Mouse (Mus musculus): ENCODE measurements around the gene Mfsd14a. TPM values are rescaled to one million over a fixed set of nuclear protein-coding genes. Genes with fewer than 3 reads are reported as not detected.
"Not testable (repeated sequence)": the region's sequence is repeated elsewhere in the genome, so short reads cannot be mapped to it uniquely, and the experiment has no call there.

Mfsd14a gene
- polyA plus RNA-seq (2012; ENCODE audit: insufficient read depth, insufficient read length, missing spikeins): 20.5 and 29.8 TPM in 2 replicates

DNA sequence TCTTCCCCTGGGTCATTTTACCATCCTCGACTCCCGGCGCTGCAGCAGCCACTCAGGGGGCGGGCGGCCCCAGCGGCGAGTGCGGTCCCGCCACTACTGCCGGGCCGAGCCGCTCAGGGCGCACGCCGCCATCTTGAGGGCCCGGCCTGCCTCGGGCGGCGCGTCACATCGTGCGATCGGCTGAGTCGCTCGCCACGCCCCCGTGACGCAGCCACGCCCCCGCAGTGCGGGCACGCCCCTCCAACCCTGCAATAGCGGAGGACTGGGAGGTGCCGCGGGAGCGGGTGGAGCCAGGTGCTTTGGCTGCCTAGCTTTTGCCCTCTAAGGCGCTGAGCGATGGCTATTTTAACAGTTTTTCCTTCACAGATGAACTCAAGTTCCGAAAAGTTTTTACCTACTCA, at the start of gene Mfsd14a:
TSS of gene Mfsd14a (minus strand) at position 215 of the 401 bp plus-strand sequence.
- Histone ChIP-seq H3K4me1 (ENCODE audit: control insufficient read depth, insufficient read depth, insufficient read length, low read length) (peaks cover 13% of the 10 kb centered on the region), H3K4me3 (ENCODE audit: insufficient read depth, low read depth, low read length) (peak within 1 kb of the TSS; percentile 93), H3K27ac (replicated peaks; ENCODE audit: low read depth, low read length) (peak within 1 kb of the TSS; percentile 89)

DNA sequence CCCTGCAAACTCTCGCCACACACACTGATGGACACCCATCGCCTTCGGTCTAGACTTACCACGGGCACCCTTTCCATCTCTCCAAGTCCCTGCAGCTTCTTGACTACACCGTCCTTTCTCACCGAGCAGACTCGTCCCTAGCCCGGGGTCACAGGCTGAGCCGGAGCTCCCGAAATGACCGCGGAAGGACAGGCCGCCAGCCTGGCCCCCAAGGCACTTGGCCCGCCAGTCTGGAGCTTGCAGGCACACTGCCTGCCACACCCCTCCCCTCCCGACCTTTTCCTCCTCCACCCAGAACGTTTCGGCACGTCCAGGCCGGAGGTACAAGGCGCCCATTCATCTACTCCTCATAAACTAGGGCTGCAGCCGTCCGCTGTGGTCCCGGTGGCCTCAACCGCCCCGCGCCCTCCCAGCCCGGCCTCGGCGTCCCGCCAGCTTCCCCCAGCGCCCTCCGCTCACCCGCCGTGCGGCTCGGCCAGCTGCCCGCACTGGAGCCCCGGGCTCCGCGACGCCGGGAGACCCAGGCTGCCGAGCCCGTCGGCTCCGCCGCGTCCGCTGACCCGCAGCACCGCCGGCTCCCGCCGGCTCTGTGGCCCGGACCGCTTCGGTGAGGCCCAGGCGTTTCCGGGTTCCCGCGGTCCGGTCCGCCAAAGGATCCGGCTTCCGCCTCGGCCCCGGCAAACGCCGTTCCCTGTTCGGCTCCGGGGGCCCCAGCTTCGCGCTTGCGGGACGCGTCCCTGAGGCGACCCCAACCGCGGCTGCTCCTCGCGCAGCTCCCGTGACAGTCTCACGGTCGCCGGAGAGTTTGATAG, 49.4 kb upstream of the Mfsd14a start:
- peak overlapping the region; percentile 97 for H3K27ac ChIP-seq (replicated peaks; ENCODE audit: low read depth, low read length)
- peaks cover 10% of the 10 kb centered on the region; the same call in 1 of the 2 replicates for H3K4me1 ChIP-seq (ENCODE audit: control insufficient read depth, insufficient read depth, insufficient read length, low read length)
- peak overlapping the region; percentile 97 for H3K4me3 ChIP-seq (ENCODE audit: insufficient read depth, low read depth, low read length)

DNA sequence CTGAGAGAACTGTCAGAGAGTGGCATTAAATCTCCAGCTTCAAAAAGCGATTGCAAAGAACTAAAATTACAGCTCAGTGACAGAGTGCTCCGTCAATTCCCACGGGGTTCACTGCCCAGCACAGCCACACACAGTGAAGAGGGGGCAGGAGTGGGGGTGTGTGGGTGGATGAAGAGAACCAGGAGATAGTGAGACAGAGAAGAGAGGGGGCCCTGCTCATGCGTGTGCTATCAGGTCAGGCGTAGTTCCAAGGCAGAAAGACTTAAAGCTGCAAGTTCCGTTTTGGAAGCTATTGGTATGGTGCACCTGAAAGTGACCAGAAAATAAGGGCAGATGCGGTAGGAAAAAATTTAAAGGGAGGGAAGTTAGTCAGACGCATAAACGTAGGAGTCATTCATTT, 48.5 kb upstream of the Mfsd14a start:
- Histone ChIP-seq H3K4me3 (ENCODE audit: insufficient read depth, low read depth, low read length) (peak overlapping the region; percentile 52), H3K4me1 (ENCODE audit: control insufficient read depth, insufficient read depth, insufficient read length, low read length) (peaks cover 6% of the 10 kb centered on the region; the same call in 1 of the 2 replicates), H3K27ac (replicated peaks; ENCODE audit: low read depth, low read length) (no peak overlapping the region)

DNA sequence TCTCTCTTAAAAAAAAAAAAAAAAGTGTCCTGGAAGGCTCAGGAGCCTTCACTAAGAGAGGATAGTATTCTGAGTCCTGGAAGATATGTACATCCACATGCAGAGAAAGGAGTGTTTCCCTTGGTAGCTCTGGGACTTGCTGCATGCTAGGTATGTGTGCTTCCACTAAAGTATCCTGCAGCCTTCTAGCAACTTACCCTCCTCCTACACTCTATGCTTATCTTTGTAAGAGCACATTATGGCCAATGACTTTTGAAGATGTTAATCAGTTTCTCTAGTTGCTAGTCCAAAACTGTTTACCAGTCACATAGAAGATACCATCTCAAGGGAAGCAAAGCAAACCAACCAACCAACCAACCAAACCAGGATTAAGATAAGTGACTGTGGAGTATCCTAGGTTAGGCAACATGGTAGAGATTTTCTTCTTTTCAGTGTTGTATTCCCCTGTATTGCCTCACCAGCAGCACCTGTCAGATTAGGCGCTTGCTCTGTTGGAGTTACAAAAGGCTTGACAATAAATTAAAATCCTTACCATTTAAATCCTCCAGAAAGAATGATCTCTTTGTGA, 43.2 kb upstream of the Mfsd14a start:
- H3K27ac ChIP-seq (replicated peaks; ENCODE audit: low read depth, low read length): no peak overlapping the region
- H3K4me1 ChIP-seq (ENCODE audit: control insufficient read depth, insufficient read depth, insufficient read length, low read length): peaks cover 2% of the 10 kb centered on the region; the same call in 1 of the 2 replicates
- no peak overlapping the region for H3K4me3 ChIP-seq (ENCODE audit: insufficient read depth, low read depth, low read length)

DNA sequence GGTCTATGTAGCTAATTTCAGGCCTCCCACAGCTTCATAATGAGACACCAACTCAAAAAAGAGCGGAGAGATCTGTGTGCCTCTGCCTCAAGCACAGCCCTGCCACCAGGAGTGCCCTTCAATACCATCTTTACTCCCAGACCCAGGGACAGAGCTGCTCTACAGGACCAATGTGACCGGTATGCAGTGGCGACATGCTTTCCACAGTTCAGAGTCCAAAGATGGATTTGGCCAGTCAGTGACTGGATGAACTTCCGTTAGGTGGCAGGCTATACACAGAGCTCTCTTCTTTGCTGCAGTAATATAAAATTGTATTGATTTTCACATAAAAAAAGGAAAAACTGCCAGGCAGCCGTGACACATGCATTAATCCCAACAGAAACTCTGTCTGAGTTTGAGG, 41.4 kb upstream of the Mfsd14a start:
- Histone ChIP-seq H3K4me3 (ENCODE audit: insufficient read depth, low read depth, low read length) (no peak overlapping the region), H3K4me1 (ENCODE audit: control insufficient read depth, insufficient read depth, insufficient read length, low read length) (no peaks in the 10 kb centered on the region), H3K27ac (replicated peaks; ENCODE audit: low read depth, low read length) (no peak overlapping the region)

DNA sequence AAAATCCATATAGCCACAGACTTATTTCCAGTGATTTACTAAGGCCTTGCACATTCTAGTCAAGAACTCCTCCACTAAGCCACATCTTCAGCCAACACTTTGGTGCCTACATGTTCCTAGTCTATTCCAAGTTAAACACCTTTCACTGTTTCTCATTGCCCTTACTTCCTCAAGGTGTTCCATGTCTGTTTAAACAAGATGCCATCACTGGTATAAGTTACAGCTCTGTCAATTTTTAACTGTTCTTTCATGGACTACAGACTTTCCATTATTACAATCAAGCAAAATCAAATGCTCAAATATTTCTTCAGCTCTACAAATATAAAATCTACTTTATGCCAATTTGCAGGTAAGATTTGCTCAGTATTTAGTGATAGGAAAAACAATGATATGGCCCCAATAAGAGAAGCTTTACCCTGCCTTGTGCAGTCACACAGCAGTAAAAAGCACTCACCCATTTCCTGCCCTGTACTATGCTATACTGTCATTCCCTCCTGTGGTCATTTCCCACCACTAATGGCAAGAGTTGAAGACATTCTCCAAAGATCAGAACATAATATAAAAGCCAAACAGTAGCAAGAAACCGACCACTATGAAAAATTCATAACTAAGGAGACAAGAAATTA, 40.3 kb upstream of the Mfsd14a start:
- Histone ChIP-seq H3K27ac (replicated peaks; ENCODE audit: low read depth, low read length) (no peak overlapping the region), H3K4me3 (ENCODE audit: insufficient read depth, low read depth, low read length) (no peak overlapping the region), H3K4me1 (ENCODE audit: control insufficient read depth, insufficient read depth, insufficient read length, low read length) (no peaks in the 10 kb centered on the region)

DNA sequence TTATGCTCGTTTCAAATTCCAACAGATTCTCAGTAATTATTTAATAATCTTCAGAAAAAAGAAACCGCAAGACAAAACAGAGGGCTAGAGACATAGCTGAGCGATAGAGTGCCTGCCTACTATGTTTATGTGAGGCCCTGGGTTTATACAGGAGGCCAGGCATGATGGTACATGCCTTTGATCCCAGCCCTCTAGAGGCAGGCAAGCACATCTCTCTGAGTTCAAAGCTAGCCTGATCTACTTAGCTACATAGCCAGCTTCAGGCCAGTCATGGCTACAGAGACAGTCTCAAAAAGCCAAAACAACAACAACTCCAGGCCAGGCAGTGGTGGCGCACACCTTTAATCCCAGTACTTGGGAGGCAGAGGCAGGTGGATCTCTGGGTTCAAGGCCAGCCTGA, 39.1 kb upstream of the Mfsd14a start:
- Histone ChIP-seq H3K27ac (replicated peaks; ENCODE audit: low read depth, low read length) (no peak overlapping the region), H3K4me1 (ENCODE audit: control insufficient read depth, insufficient read depth, insufficient read length, low read length) (no peaks in the 10 kb centered on the region), H3K4me3 (ENCODE audit: insufficient read depth, low read depth, low read length) (no peak overlapping the region)

DNA sequence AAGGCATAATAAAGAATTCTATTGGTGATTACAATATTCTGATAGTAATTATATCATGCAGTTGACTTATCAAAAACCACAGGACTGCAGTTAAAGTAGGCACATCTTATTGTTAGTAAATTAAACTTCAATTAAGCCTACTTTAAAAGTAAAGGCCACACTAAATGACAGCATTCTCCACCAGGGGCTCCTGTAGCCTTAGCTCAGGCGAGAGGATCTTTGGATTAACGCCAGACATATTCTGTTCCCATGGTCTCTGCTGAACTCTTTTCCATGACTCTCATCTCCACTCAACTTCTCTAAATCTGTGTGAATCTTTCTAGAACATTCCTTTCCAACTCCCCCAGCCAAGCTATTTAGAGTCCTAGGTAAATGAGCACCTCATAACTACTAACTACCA, 36.3 kb upstream of the Mfsd14a start:
- H3K4me1 ChIP-seq (ENCODE audit: control insufficient read depth, insufficient read depth, insufficient read length, low read length): no peaks in the 10 kb centered on the region
- H3K4me3 ChIP-seq (ENCODE audit: insufficient read depth, low read depth, low read length): no peak overlapping the region
- no peak overlapping the region for H3K27ac ChIP-seq (replicated peaks; ENCODE audit: low read depth, low read length)

DNA sequence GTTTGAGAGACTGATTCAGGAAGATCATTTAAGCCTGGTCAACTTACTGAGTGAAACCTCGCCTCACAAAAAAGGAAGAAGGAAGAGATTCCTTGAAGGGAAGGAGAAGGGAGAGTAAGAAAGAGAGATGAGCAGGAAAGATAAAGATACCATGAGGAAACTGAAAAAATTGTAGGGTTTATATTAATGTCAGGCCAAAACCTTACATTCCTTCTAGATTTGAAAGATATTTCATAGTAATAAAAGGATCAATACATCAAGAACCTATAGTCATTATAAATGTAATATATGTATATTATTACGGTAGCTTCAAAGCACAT, 33.1 kb upstream of the Mfsd14a start:
- no peak overlapping the region for H3K27ac ChIP-seq (replicated peaks; ENCODE audit: low read depth, low read length)
- no peaks in the 10 kb centered on the region for H3K4me1 ChIP-seq (ENCODE audit: control insufficient read depth, insufficient read depth, insufficient read length, low read length)
- H3K4me3 ChIP-seq (ENCODE audit: insufficient read depth, low read depth, low read length): no peak overlapping the region

DNA sequence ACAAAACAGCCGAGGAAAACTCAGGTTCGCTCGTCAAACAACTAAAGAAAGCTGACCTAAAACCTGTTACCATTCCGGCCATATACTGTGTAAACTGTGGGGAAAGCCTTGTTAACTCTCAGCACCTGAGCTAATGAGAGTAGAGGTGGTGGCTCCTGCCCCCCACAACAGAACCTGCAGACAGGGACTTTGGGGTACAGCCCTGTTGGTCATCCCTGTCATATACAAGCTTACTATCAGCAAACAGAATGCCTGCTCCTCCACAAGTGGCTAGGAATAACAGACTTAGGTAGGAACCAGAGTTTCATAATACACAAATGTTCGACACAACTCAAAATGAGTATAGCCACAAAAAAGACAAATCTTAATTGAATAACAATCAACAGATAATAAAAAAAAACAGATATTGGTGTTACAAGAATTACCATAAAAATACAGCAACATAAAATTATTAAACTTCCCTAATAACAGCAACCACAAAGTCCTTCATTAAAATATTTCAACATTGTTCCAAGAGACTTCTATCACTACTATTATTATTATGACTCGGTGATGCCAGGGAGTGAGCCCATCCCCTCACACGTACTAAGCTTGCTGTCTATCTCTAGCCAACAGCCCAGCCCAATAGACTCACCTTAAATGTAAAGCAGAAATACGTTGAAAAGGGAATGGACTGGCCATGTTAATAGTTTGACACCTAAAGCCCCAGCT, 32.6 kb upstream of the Mfsd14a start:
- Histone ChIP-seq H3K4me1 (ENCODE audit: control insufficient read depth, insufficient read depth, insufficient read length, low read length) (no peaks in the 10 kb centered on the region), H3K27ac (replicated peaks; ENCODE audit: low read depth, low read length) (no peak overlapping the region), H3K4me3 (ENCODE audit: insufficient read depth, low read depth, low read length) (no peak overlapping the region)

DNA sequence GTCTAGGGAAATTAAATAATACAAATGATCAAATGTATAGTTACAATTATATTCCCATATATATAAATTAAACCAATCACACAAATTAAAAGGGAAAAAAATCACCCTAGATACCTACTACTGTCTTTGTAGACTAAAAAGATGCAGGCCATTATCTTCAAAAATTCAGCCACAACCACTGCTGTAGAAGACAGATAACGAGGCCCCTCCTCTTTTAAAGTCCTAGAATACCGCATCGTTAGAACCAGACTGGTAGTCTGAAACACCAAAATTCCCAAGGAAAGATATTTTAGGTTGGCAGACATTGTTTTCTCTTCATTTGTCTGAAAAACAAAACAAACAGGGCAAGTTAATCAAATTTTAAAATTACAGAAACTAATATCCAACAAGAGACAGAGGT, 31.8 kb upstream of the Mfsd14a start:
- no peak overlapping the region for H3K4me3 ChIP-seq (ENCODE audit: insufficient read depth, low read depth, low read length)
- H3K27ac ChIP-seq (replicated peaks; ENCODE audit: low read depth, low read length): no peak overlapping the region
- H3K4me1 ChIP-seq (ENCODE audit: control insufficient read depth, insufficient read depth, insufficient read length, low read length): no peaks in the 10 kb centered on the region

DNA sequence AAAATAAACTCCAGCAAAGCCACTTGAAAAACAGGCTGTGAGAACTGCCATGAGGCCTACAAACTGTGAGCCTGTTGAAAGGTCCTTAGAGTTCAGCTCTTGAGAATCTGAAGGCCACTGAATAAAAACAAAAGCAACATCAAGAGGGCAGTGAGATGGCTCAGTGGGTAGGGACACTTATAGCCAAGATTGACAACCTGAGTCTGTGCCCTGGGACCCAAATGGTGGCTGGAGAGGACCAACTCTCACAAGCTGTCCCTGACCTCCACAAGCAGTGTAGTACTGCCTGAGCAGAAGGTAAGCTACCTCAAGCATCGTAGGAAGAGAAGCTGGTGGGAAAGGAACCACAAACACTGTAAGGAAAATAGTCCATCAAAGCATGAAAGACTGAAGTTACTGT, 18.7 kb upstream of the Mfsd14a start, which contains the start of gene Gm43191:
TSS of gene Gm43191 (minus strand) at position 101 of the 400 bp plus-strand sequence.
- Histone ChIP-seq H3K27ac (replicated peaks; ENCODE audit: low read depth, low read length) (no peak within 1 kb of the TSS), H3K4me1 (ENCODE audit: control insufficient read depth, insufficient read depth, insufficient read length, low read length) (no peaks in the 10 kb centered on the region), H3K4me3 (ENCODE audit: insufficient read depth, low read depth, low read length) (no peak within 1 kb of the TSS)

DNA sequence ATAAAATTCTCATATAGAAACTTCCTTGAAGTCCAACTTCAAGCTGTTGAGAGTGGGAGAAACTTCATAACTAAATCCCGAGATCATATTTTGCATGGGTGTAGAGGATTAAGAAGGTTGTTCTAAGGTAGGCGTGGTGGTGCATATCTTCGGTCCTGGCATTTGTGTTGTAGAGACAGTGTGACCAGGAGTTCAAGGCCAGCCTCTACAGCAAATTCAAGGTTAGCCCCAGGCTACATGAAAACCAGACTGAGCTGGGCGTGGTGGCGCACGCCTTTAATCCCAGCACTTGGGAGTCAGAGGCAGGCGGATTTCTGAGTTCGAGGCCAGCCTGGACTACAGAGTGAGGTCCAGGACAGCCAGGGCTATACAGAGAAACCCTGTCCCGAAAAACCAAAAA, 1.8 kb upstream of the Mfsd14a start:
- H3K4me1 ChIP-seq (ENCODE audit: control insufficient read depth, insufficient read depth, insufficient read length, low read length); H3K27ac ChIP-seq (replicated peaks; ENCODE audit: low read depth, low read length); H3K4me3 ChIP-seq (ENCODE audit: insufficient read depth, low read depth, low read length): not testable (repeated sequence)

DNA sequence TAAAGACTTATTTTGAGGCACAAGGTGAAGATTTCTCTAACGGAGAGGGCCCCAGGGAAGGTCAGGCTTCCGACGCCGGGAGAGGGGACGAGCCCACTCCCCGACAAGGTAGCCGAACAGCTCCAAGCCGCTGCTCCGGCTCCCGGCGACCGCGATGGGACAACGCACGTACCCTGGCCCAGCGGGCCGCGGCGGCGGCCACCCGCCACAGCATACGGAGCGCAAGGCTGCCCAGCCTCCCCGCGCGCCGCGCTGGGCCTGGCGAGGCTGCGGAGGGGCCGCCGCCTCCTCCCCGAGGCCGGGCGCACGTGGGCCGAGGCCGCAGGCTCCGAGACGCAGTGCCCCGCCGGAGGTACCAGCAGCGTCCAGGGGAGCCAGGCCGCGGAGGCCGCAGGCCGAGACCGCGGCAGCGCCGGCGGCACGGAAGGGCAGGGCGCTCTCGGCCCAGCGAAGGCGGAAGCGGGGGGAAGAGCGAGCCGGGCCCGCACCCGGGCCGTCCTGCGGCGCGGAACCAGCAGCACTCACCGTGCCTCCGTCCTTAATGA, 535 bp downstream of the Mfsd14a start:
- Histone ChIP-seq H3K4me3 (ENCODE audit: insufficient read depth, low read depth, low read length) (peak overlapping the region; percentile 93), H3K4me1 (ENCODE audit: control insufficient read depth, insufficient read depth, insufficient read length, low read length) (peaks cover 16% of the 10 kb centered on the region), H3K27ac (replicated peaks; ENCODE audit: low read depth, low read length) (peak overlapping the region; percentile 89)

DNA sequence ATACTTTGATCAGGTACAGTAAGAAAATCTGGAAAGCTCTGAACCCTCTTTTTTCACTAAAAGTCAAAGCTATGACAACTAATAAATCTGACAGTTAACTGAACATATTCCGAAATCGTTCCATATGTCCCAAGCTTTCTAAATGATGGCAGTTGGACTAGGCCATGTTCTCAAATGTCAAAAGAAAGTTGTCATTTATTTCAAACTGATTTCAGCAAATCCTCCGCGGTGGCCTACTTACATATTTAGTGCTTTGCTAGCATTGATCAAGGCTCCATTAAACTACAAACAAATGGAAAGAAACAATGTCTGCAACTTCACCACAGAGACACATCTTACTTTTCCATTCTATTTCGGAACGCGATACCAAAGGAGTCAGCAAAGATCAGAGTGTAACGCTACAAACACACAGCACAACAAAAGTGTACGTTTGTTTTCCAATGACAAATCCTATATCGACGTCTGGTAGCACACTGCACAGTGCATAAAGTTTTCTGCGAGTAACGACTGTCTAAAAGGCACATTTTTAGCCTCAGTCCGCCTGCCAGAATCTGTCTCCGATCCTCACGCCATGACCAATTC, 1.1 kb downstream of the Mfsd14a start:
- peaks cover 20% of the 10 kb centered on the region for H3K4me1 ChIP-seq (ENCODE audit: control insufficient read depth, insufficient read depth, insufficient read length, low read length)
- H3K27ac ChIP-seq (replicated peaks; ENCODE audit: low read depth, low read length): peak overlapping the region; percentile 89

More for the DNA sequence above, 1.1 kb downstream of the Mfsd14a start:
- H3K4me3 ChIP-seq (ENCODE audit: insufficient read depth, low read depth, low read length): peak overlapping the region; percentile 93

Data from brown adipose tissue, adult 24 weeks (tissue).